Mouse (Mus musculus) thymus, adult 2 months (tissue): ENCODE measurements around the gene Ppfibp1. TPM values are rescaled to one million over a fixed set of nuclear protein-coding genes. Genes with fewer than 3 reads are reported as not detected.

ENCODE experiments used
- DNase-seq: peaks from one replicate; pipeline ENCODE4 v3.0.0; 2021
- H3K27ac ChIP-seq: fragments of 200-500 bp; 2 replicates; pipeline ENCODE4 v1.5.1; 2012; ENCODE audit warnings: low read length, control low read depth; ENCODE audit not compliant: control insufficient read depth, insufficient read depth
- H3K27me3 ChIP-seq: fragments of 200-500 bp; 2 replicates; pipeline ENCODE4 v1.6.1; 2012; ENCODE audit warnings: mild to moderate bottlenecking, low read length, moderate library complexity, mixed read lengths; ENCODE audit not compliant: control insufficient read depth, insufficient read depth
- H3K36me3 ChIP-seq: fragments of 200-500 bp; 2 replicates; pipeline ENCODE4 v1.6.1; 2012; ENCODE audit warnings: mild to moderate bottlenecking, low read length, moderate library complexity; ENCODE audit not compliant: control insufficient read depth, insufficient read depth
- H3K4me1 ChIP-seq: fragments of 200-500 bp; replicated peaks from 2 replicates; pipeline ENCODE4 v1.6.1; 2012; ENCODE audit warnings: low read length; ENCODE audit not compliant: control insufficient read depth, insufficient read depth
- H3K4me3 ChIP-seq: fragments of 200-500 bp; 2 replicates; pipeline ENCODE4 v1.5.1; 2012; ENCODE audit warnings: mild to moderate bottlenecking, low read length, control low read depth, moderate library complexity; ENCODE audit not compliant: control insufficient read depth, insufficient read depth
- CTCF ChIP-seq: fragments of 200-500 bp; IDR thresholded peaks from 2 replicates; pipeline ENCODE4 v1.5.1; 2012; ENCODE audit warnings: mild to moderate bottlenecking, control low read depth, low read length, moderate library complexity, borderline replicate concordance; ENCODE audit not compliant: control insufficient read depth, poor library complexity, insufficient read depth; ENCODE audit errors: extremely low read depth
- POLR2A ChIP-seq: fragments of 200-500 bp; IDR thresholded peaks from 2 replicates; pipeline ENCODE4 v1.6.1; 2012; ENCODE audit warnings: mild to moderate bottlenecking, low read length, control low read depth, moderate library complexity; ENCODE audit not compliant: control insufficient read depth, poor library complexity, insufficient read depth; ENCODE audit errors: extremely low read depth
- WGBS: fragments of 180-500 bp; shearing (Covaris S2); methylation state at CpG from one replicate; pipeline ENCODE4 v1.1.7; 2018; 5-methylcytosine and 5-hydroxymethylcytosine counted together
- polyA plus RNA-seq: library from polyadenylated mRNA; depleted of rRNA; stranded (reverse); fragments of >200 nt; gene quantifications from 2 replicates; pipeline ENCODE4 v1.2.3, GENCODE M21; 2012

Ppfibp1 gene
- polyA plus RNA-seq, 1 experiment, result 5.0 TPM

DNA sequence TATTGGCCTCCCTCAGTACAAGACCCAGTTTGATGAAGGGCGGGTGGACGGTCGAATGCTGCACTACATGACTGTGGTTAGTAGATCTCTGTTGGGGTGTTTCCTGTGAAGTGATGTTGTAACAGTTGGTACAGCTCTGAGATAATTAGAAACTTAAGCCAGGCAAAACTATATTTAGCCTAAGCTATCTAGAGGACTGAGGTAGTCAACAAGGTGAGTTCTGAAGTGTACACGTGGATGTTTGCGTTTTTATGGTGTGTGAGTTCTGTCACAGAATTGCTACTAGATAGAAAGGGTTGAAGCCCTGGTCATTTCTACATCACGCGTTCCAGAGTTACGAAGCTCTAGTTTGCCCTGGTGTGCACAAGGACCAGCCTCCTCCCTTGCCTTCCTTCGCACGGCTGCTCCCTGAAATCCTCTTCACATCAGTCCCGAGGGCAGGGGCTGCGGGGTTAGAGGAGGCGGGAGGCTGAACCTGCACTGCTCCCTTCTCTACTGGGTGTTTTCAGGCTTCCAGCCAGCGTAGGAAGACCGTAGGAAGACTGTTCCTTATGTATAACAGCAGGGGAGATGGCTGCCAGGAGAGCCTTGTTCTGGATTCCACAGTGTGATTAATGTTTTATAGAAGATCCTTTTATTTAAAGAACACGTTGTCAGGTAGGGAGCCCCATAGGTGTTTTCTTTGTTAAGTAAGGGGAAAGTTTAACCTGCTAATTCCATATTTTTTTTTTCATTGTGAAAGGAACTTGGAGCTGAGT lies 134.3 kb downstream of the Ppfibp1 start:
- 96% methylated on average over 16 of the region's 16 CpGs for WGBS
- H3K4me3 ChIP-seq, result no peak overlapping the region
- no peaks in the 10 kb centered on the region for H3K36me3 ChIP-seq
- no peak for DNase-seq
- H3K27me3 ChIP-seq, result no peaks in the 10 kb centered on the region
- no peak for TF ChIP-seq POLR2A
- no peak for TF ChIP-seq CTCF
- no peak overlapping the region for H3K27ac ChIP-seq
- no peaks in the 10 kb centered on the region for H3K4me1 ChIP-seq

DNA sequence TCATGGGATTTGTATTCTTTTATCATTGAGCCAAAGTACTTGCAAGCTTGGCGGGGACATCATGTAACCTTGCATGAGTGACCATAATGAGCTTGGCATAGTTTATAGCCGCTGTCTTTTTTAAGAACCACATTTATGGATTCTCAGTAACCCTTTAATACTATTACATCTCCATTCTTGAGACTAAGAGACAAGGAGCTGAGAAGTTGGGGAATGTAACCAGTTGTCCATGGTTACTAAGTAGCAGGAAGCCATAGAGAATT lies 134.8 kb downstream of the Ppfibp1 start:
- Histone ChIP-seq H3K4me1 (no peaks in the 10 kb centered on the region), H3K36me3 (no peaks in the 10 kb centered on the region), H3K4me3 (no peak overlapping the region), H3K27me3 (no peaks in the 10 kb centered on the region), H3K27ac (no peak overlapping the region)
- no peak for DNase-seq
- WGBS, result 96% methylated on average over 2 of the region's 2 CpGs
- no peak for TF ChIP-seq POLR2A
- no peak for TF ChIP-seq CTCF

DNA sequence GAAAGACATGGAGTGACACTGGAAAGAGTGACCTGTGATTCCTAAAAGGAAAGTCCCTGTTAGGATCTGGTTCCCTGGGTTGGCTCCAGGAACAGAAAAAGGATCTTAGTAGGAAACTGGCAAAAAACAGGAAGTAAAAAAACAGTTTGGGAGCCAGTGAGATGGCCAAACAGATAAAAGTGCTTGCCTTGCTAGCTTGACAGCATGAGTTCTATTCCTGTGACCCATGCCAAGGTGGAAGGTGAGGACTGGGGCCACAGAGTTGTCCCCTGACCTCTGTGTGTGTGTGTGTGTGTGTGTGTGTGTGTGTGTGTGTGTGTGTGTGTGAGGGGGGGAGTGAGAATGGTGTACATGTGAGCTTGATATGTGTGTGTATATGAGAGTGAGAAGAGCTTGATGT lies 135.3 kb downstream of the Ppfibp1 start:
- TF ChIP-seq CTCF (no peak), POLR2A (no peak)
- no peaks in the 10 kb centered on the region for H3K4me1 ChIP-seq
- no peaks in the 10 kb centered on the region for H3K27me3 ChIP-seq
- H3K27ac ChIP-seq, result no peak overlapping the region
- DNase-seq, result no peak
- no peak overlapping the region for H3K4me3 ChIP-seq
- no peaks in the 10 kb centered on the region for H3K36me3 ChIP-seq

DNA sequence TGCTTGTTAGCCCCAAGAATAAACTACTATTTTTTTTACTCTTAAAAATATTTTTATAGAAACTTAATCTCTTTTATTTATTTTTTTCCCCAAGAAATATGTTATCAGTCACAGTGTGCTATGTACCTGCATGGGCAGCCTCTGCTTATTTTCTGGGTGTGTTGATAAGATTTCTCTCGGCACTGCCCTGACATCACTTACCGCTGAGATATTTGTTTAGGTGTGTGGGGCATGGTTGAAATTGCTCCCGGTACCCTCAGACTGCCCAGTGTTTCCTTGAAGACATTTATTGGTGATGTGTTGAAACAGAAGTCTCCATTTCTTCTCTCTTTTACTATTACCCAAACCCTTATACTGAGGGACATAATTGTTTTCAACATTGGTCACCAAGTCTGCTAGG lies 136.5 kb downstream of the Ppfibp1 start:
- TF ChIP-seq CTCF (no peak), POLR2A (no peak)

DNA sequence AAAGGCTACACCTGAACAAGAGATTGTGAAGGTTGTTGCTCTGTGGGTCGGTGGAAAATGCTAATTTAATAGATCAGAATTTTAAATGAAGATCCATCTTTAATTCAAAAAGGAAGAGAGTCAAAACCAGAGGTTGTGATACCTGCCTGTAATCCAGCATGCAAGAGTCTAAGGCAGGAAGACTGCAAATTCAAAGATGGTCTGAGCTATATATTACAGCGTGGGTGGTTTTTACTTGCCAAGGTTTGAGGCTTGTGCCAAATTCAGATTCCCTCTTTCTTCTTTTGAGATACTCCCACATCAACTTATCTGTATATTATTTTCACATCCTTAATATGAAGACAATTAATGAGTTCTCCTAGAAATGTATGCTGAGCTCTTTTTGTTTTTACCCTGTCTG lies 140.1 kb downstream of the Ppfibp1 start:
- no peak overlapping the region for H3K4me3 ChIP-seq
- H3K36me3 ChIP-seq, result no peaks in the 10 kb centered on the region

More for the DNA sequence above, 136.5 kb downstream of the Ppfibp1 start:
- no peak for DNase-seq
- Histone ChIP-seq H3K27ac (no peak overlapping the region), H3K27me3 (no peaks in the 10 kb centered on the region), H3K36me3 (no peaks in the 10 kb centered on the region), H3K4me3 (no peak overlapping the region), H3K4me1 (no peaks in the 10 kb centered on the region)
- 94% methylated on average over 3 of the region's 3 CpGs for WGBS

DNA sequence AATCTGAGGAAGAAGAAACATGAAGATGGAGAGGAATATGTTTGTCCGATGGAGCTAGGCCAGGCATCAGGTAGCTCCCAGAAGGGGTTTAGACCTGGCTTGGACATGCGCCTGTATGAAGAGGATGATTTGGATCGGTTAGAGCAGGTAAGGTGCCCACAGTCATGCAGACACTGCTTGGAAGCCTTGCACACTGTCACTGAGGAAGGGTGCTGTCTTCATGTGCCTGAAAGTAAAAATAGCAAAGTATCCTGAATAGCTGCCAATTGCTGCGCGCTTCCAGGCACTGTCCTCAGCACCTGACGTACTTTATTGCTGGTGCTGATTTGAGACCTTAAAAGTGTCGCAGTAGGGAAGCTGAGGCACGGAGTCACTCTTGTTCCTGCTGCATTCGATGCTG lies 141.3 kb downstream of the Ppfibp1 start:
- peaks cover 6% of the 10 kb centered on the region for H3K4me1 ChIP-seq
- H3K27ac ChIP-seq, result no peak overlapping the region
- H3K27me3 ChIP-seq, result no peaks in the 10 kb centered on the region
- WGBS, result 97% methylated on average over 9 of the region's 9 CpGs
- TF ChIP-seq POLR2A, result no peak
- no peak for TF ChIP-seq CTCF
- H3K36me3 ChIP-seq, result no peaks in the 10 kb centered on the region
- no peak for DNase-seq
- no peak overlapping the region for H3K4me3 ChIP-seq

More for the DNA sequence above, 140.1 kb downstream of the Ppfibp1 start:
- no peak for TF ChIP-seq CTCF
- no peak for TF ChIP-seq POLR2A
- Histone ChIP-seq H3K4me1 (peaks cover 6% of the 10 kb centered on the region), H3K27me3 (no peaks in the 10 kb centered on the region), H3K27ac (no peak overlapping the region)
- no peak for DNase-seq
- WGBS, result 95% methylated on average over 2 of the region's 2 CpGs

DNA sequence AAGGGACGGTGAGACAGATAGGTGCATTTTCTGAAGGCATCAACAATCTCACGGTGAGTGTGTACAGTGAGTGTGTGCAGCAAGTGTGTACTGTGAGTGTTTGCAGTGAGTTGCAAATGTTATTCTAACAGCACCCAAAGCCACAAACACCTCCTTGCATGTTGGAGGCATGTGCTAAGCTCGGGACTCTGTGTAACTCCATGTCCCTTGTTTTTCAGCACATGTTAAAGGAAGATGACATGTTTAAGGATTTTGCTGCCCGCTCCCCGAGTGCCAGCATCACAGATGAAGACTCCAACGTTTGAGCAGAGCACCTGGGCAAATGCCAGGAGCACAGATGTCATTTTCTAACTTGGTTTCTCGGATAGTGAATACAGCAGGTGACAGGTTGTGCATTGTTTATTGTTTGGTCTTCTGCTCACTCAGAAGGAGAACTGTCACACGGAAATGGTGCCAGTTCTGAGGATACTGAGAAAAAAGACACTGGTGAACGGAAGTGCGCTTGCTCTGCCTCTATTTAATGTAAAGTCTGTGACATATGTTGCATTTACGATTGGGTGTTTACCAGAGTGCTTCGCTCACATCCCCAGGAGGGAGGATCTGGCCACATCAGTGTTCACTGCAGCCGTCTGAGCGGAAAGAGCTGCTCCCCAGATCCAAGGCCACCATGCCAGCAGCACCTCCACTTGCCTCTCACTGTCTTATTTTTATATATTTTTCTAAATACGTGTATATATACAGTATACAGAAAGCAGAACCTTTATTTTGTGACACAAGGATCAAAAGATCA lies 142.0 kb downstream of the Ppfibp1 start:
- H3K27me3 ChIP-seq, result no peaks in the 10 kb centered on the region
- WGBS, result 94% methylated on average over 15 of the region's 15 CpGs
- no peaks in the 10 kb centered on the region for H3K36me3 ChIP-seq
- no peak overlapping the region for H3K27ac ChIP-seq
- peaks cover 6% of the 10 kb centered on the region for H3K4me1 ChIP-seq
- H3K4me3 ChIP-seq, result no peak overlapping the region
- TF ChIP-seq POLR2A (no peak), CTCF (no peak)
- no peak for DNase-seq
